9 mouse cellular contexts compared by ENCODE assay signal in genomic region chr12:54068757-54069146, GRCm38 (mm10).
DNase-seq lines count a peak whose midpoint lies in the region; ATAC-seq and TF ChIP-seq lines count a peak whose summit lies in the region.
"Had no signal": no experiment of that assay in that cellular context is flagged by ENCODE, and none has a peak within 500 bp of the region (broad histone marks: within the 10 kb centered on the region; RNA-seq: fewer than 3 reads in every experiment).

No protein-coding gene starts in this region.

- H3K27ac ChIP-seq in kidney, embryonic 14.5 days (ENCODE audit: low read depth, low read length) = no peak overlapping the region
- no peak overlapping the region for H3K27ac ChIP-seq in forebrain, postnatal 0 days (ENCODE audit: low read depth, low read length)
- no peak overlapping the region for H3K27ac ChIP-seq in midbrain, embryonic 11.5 days (ENCODE audit: low read depth, low read length)
- H3K27ac ChIP-seq in gastrocnemius, adult 2 months = no peak overlapping the region

- no peak; the same call in 1 of the 2 replicates for ATAC-seq in kidney, embryonic 14.5 days (ENCODE audit: low FRiP score, low TSS enrichment)
- no peak for ATAC-seq in forebrain, postnatal 0 days
- peak; percentile 23; the same call in 1 of the 2 replicates for ATAC-seq in midbrain, embryonic 11.5 days (ENCODE audit: low FRiP score)

- no peak for TF ChIP-seq CTCF in forebrain, postnatal 0 days (IDR thresholded peaks at IDR 0.05; ENCODE audit: low read depth)
- no peak for TF ChIP-seq CTCF in gastrocnemius, adult 2 months (IDR thresholded peaks at IDR 0.05)

- no peaks in the 10 kb centered on the region for H3K9me3 ChIP-seq in kidney, embryonic 14.5 days (ENCODE audit: control insufficient read depth, low read length)
- no peaks in the 10 kb centered on the region for H3K9me3 ChIP-seq in forebrain, postnatal 0 days (ENCODE audit: low read length)
- H3K9me3 ChIP-seq in midbrain, embryonic 11.5 days (ENCODE audit: control insufficient read depth, low read length) = no peaks in the 10 kb centered on the region

- 68% methylated on average over 27 of the region's 27 CpGs for WGBS in kidney, embryonic 14.5 days
- WGBS in forebrain, postnatal 0 days = 85% methylated on average over 27 of the region's 27 CpGs
- WGBS in midbrain, embryonic 11.5 days = 69% methylated on average over 27 of the region's 27 CpGs

- peaks cover 7% of the 10 kb centered on the region; the same call in 1 of the 2 replicates for H3K4me1 ChIP-seq in kidney, embryonic 14.5 days (ENCODE audit: control insufficient read depth, insufficient read depth, low read length)
- no peaks in the 10 kb centered on the region for H3K4me1 ChIP-seq in forebrain, postnatal 0 days (ENCODE audit: insufficient read depth)
- peaks cover 9% of the 10 kb centered on the region for H3K4me1 ChIP-seq in midbrain, embryonic 11.5 days (ENCODE audit: control insufficient read depth, insufficient read depth, low read length)

- H3K36me3 ChIP-seq in kidney, embryonic 14.5 days (ENCODE audit: control insufficient read depth, insufficient read depth, low read length) = no peaks in the 10 kb centered on the region
- no peaks in the 10 kb centered on the region for H3K36me3 ChIP-seq in forebrain, postnatal 0 days (ENCODE audit: insufficient read depth)
- no peaks in the 10 kb centered on the region; the same call in 1 of the 2 replicates for H3K36me3 ChIP-seq in midbrain, embryonic 11.5 days (ENCODE audit: control insufficient read depth, insufficient read depth, low read length)

- intact Hi-C loops in gastrocnemius, adult 2 months (cut with DNase I) = no loop called here

- no peak overlapping the region for H3K9ac ChIP-seq in kidney, embryonic 14.5 days (ENCODE audit: low read depth, low read length)
- no peak overlapping the region for H3K9ac ChIP-seq in forebrain, postnatal 0 days
- no peak overlapping the region for H3K9ac ChIP-seq in midbrain, embryonic 11.5 days (ENCODE audit: low read length)

- DNase-seq in kidney, adult 8-10 months = no peak
- DNase-seq in ZHBTc4 (ENCODE audit: low read depth, low spot score) = peak; percentile 53
- no peak for DNase-seq in forebrain, postnatal 0 days
- DNase-seq in midbrain, embryonic 11.5 days (ENCODE audit: low spot score, missing footprints) = no peak
- no peak for DNase-seq in urinary bladder, postnatal 25 days (ENCODE audit: low spot score)
- DNase-seq in right cerebral cortex, postnatal 14 days = no peak
- DNase-seq in gastrocnemius, adult 2 months = no peak
- DNase-seq: kidney, postnatal 36 days had no signal

- peaks cover 44% of the 10 kb centered on the region for H3K27me3 ChIP-seq in kidney, embryonic 14.5 days (ENCODE audit: control insufficient read depth, insufficient read depth, low read length)
- no peaks in the 10 kb centered on the region; the same call in 1 of the 2 replicates for H3K27me3 ChIP-seq in forebrain, postnatal 0 days (ENCODE audit: insufficient read depth, low read length)
- H3K27me3 ChIP-seq in midbrain, embryonic 11.5 days (ENCODE audit: control insufficient read depth, insufficient read depth, low read length) = peaks cover 22% of the 10 kb centered on the region

- H3K4me2 ChIP-seq in kidney, embryonic 14.5 days (replicated peaks; ENCODE audit: low read depth, low read length) = peak overlapping the region; percentile 67
- H3K4me2 ChIP-seq in forebrain, postnatal 0 days (ENCODE audit: low read depth) = peak overlapping the region; percentile 47; the same call in 1 of the 2 replicates
- peak overlapping the region; percentile 53; the same call in 1 of the 2 replicates for H3K4me2 ChIP-seq in midbrain, embryonic 11.5 days

- peak overlapping the region; percentile 37; the same call in 1 of the 2 replicates for H3K4me3 ChIP-seq in kidney, embryonic 14.5 days (ENCODE audit: low read length)
- H3K4me3 ChIP-seq in forebrain, postnatal 0 days (ENCODE audit: low read depth, low read length) = no peak overlapping the region
- H3K4me3 ChIP-seq in midbrain, embryonic 11.5 days (ENCODE audit: low read depth, low read length) = no peak overlapping the region
- no peak overlapping the region for H3K4me3 ChIP-seq in gastrocnemius, adult 2 months
